Mouse (Mus musculus) embryonic facial prominence, embryonic 12.5 days (tissue): ENCODE data around the gene Psmd1. TPM values are rescaled to one million over a fixed set of nuclear protein-coding genes. Genes with fewer than 3 reads are reported as not detected.

Experiments used
- ATAC-seq: fragments of 200-750 bp; cut with Nextera tagmentation; 2 replicates; pipeline ENCODE4 v1.8.0; 2017; ENCODE audit not compliant: insufficient number of reproducible peaks, insufficient read depth, low FRiP score, low TSS enrichment
- H3K27ac ChIP-seq: fragments of 300-500 bp; sonication (generic); 2 replicates; pipeline ENCODE4 v1.5.1; 2016; ENCODE audit warnings: mild to moderate bottlenecking
- H3K27me3 ChIP-seq: fragments of 300-500 bp; sonication (generic); 2 replicates; pipeline ENCODE4 v1.6.1; 2016; ENCODE audit warnings: mild to moderate bottlenecking, moderate library complexity
- H3K36me3 ChIP-seq: fragments of 300-500 bp; sonication (generic); 2 replicates; pipeline ENCODE4 v1.6.1; 2016; ENCODE audit warnings: mild to moderate bottlenecking
- H3K4me1 ChIP-seq: fragments of 300-500 bp; sonication (generic); 2 replicates; pipeline ENCODE4 v1.6.1; 2016
- H3K4me2 ChIP-seq: fragments of 300-500 bp; sonication (generic); replicated peaks from 2 replicates; pipeline ENCODE4 v1.6.1; 2016; ENCODE audit warnings: mild to moderate bottlenecking, moderate library complexity
- H3K4me3 ChIP-seq: fragments of 300-500 bp; sonication (generic); 2 replicates; pipeline ENCODE4 v1.5.1; 2016; ENCODE audit warnings: mild to moderate bottlenecking
- H3K9ac ChIP-seq: fragments of 300-500 bp; sonication (generic); 2 replicates; pipeline ENCODE4 v1.6.1; 2016; ENCODE audit warnings: mild to moderate bottlenecking, moderate library complexity
- H3K9me3 ChIP-seq: fragments of 300-500 bp; sonication (generic); 2 replicates; pipeline ENCODE4 v1.6.1; 2016; ENCODE audit warnings: mild to moderate bottlenecking, moderate library complexity
- WGBS: fragments of 180-500 bp; shearing (Covaris S2); methylation state at CpG from one replicate; pipeline ENCODE4 v1.1.7; 2016; 5-methylcytosine and 5-hydroxymethylcytosine counted together
- polyA plus RNA-seq: library from polyadenylated mRNA; unstranded; fragments of >200 nt; fragmentation: Nextera tagmentation; extraction: Ambion mirVana; gene quantifications from 2 replicates; pipeline ENCODE4 v1.2.1, GENCODE M21; 2016

Psmd1 gene
- polyA plus RNA-seq, 1 experiment from 2014 or later, result 193 TPM

GRCm38 (mm10) chr1:86094413-86094812 lies 30.2 kb downstream of the Psmd1 start:
- H3K36me3 ChIP-seq, result peaks cover 59% of the 10 kb centered on the region
- no peak for ATAC-seq
- WGBS, result 87% methylated on average over 7 of the region's 7 CpGs

GRCm38 (mm10) chr1:86105054-86105453 lies 40.9 kb downstream of the Psmd1 start:
- Histone ChIP-seq H3K36me3 (peaks cover 13% of the 10 kb centered on the region; the same call in 1 of the 2 replicates), H3K27ac (no peak overlapping the region), H3K9me3 (no peaks in the 10 kb centered on the region), H3K4me3 (no peak overlapping the region), H3K4me1 (no peaks in the 10 kb centered on the region), H3K4me2 (no peak overlapping the region), H3K9ac (no peak overlapping the region), H3K27me3 (no peaks in the 10 kb centered on the region)
- ATAC-seq, result no peak
- 96% methylated on average over 1 of the region's 1 CpGs for WGBS

More at GRCm38 (mm10) chr1:86094413-86094812, 30.2 kb downstream of the Psmd1 start:
- no peaks in the 10 kb centered on the region for H3K9me3 ChIP-seq
- H3K27me3 ChIP-seq, result no peaks in the 10 kb centered on the region
- H3K9ac ChIP-seq, result no peak overlapping the region
- H3K4me3 ChIP-seq, result no peak overlapping the region
- H3K4me1 ChIP-seq, result no peaks in the 10 kb centered on the region
- no peak overlapping the region for H3K4me2 ChIP-seq
- H3K27ac ChIP-seq, result no peak overlapping the region

- H3K27me3 ChIP-seq, result no peaks in the 10 kb centered on the region
- H3K4me1 ChIP-seq, result no peaks in the 10 kb centered on the region
- H3K9me3 ChIP-seq, result no peaks in the 10 kb centered on the region
- no peak within 1 kb of the TSS for H3K4me2 ChIP-seq
- no peak for ATAC-seq
- H3K36me3 ChIP-seq, result peaks cover 9% of the 10 kb centered on the region; the same call in 1 of the 2 replicates
- H3K9ac ChIP-seq, result no peak within 1 kb of the TSS
- no peak within 1 kb of the TSS for H3K27ac ChIP-seq
- WGBS, result 73% methylated on average over 6 of the region's 6 CpGs
- no peak within 1 kb of the TSS for H3K4me3 ChIP-seq
Observed at GRCm38 (mm10) chr1:86111779-86112178, 47.6 kb downstream of the Psmd1 start, which contains the start of gene Htr2b. Gene Htr2b, minus strand, starts transcription at chr1:86111970.

- H3K9ac ChIP-seq, result no peak overlapping the region
- no peaks in the 10 kb centered on the region for H3K9me3 ChIP-seq
- ATAC-seq, result no peak
- no peak overlapping the region for H3K27ac ChIP-seq
- H3K36me3 ChIP-seq, result peaks cover 28% of the 10 kb centered on the region
- no peak overlapping the region for H3K4me2 ChIP-seq
- WGBS, result 89% methylated on average over 3 of the region's 3 CpGs
- H3K4me3 ChIP-seq, result no peak overlapping the region
- no peaks in the 10 kb centered on the region for H3K4me1 ChIP-seq
- no peaks in the 10 kb centered on the region for H3K27me3 ChIP-seq
Observed at GRCm38 (mm10) chr1:86114141-86114540, 50.0 kb downstream of the Psmd1 start.

GRCm38 (mm10) chr1:86119549-86119948 lies 55.4 kb downstream of the Psmd1 start:
- H3K36me3 ChIP-seq, result peaks cover 48% of the 10 kb centered on the region

GRCm38 (mm10) chr1:86126036-86126435 lies 61.8 kb downstream of the Psmd1 start:
- Histone ChIP-seq H3K36me3 (peaks cover 60% of the 10 kb centered on the region), H3K9ac (no peak overlapping the region), H3K4me3 (no peak overlapping the region), H3K4me1 (no peaks in the 10 kb centered on the region), H3K27me3 (no peaks in the 10 kb centered on the region), H3K9me3 (no peaks in the 10 kb centered on the region), H3K27ac (no peak overlapping the region), H3K4me2 (no peak overlapping the region)
- WGBS, result 94% methylated on average over 2 of the region's 2 CpGs
- ATAC-seq, result no peak

More at GRCm38 (mm10) chr1:86119549-86119948, 55.4 kb downstream of the Psmd1 start:
- no peaks in the 10 kb centered on the region for H3K4me1 ChIP-seq
- 89% methylated on average over 4 of the region's 4 CpGs for WGBS
- no peak overlapping the region for H3K9ac ChIP-seq
- no peaks in the 10 kb centered on the region for H3K27me3 ChIP-seq
- H3K4me2 ChIP-seq, result no peak overlapping the region
- no peak for ATAC-seq
- H3K27ac ChIP-seq, result no peak overlapping the region
- no peaks in the 10 kb centered on the region for H3K9me3 ChIP-seq
- H3K4me3 ChIP-seq, result no peak overlapping the region

- H3K27me3 ChIP-seq, result no peaks in the 10 kb centered on the region
- peaks cover 77% of the 10 kb centered on the region for H3K36me3 ChIP-seq
- no peaks in the 10 kb centered on the region for H3K9me3 ChIP-seq
- no peak within 1 kb of the TSS for H3K4me3 ChIP-seq
- no peak within 1 kb of the TSS for H3K9ac ChIP-seq
- 94% methylated on average over 4 of the region's 4 CpGs for WGBS
- ATAC-seq, result no peak
- H3K27ac ChIP-seq, result no peak within 1 kb of the TSS
- H3K4me2 ChIP-seq, result no peak within 1 kb of the TSS
- no peaks in the 10 kb centered on the region for H3K4me1 ChIP-seq
Observed at GRCm38 (mm10) chr1:86133337-86133736, 69.2 kb downstream of the Psmd1 start, which contains the start of gene Gm21972. Gene Gm21972, plus strand, starts transcription at chr1:86133637.

GRCm38 (mm10) chr1:86135315-86135714 lies 71.1 kb downstream of the Psmd1 start:
- H3K36me3 ChIP-seq, result peaks cover 75% of the 10 kb centered on the region
- no peak overlapping the region for H3K4me2 ChIP-seq
- H3K9me3 ChIP-seq, result no peaks in the 10 kb centered on the region
- H3K4me1 ChIP-seq, result no peaks in the 10 kb centered on the region
- no peaks in the 10 kb centered on the region for H3K27me3 ChIP-seq
- 90% methylated on average over 6 of the region's 6 CpGs for WGBS
- no peak for ATAC-seq
- no peak overlapping the region for H3K27ac ChIP-seq
- H3K4me3 ChIP-seq, result no peak overlapping the region
- H3K9ac ChIP-seq, result no peak overlapping the region

GRCm38 (mm10) chr1:86141081-86141480 lies 76.9 kb downstream of the Psmd1 start:
- H3K4me2 ChIP-seq, result no peak overlapping the region
- H3K27me3 ChIP-seq, result no peaks in the 10 kb centered on the region
- no peaks in the 10 kb centered on the region for H3K9me3 ChIP-seq
- no peak overlapping the region for H3K4me3 ChIP-seq
- H3K27ac ChIP-seq, result no peak overlapping the region
- WGBS, result 87% methylated on average over 3 of the region's 3 CpGs
- H3K9ac ChIP-seq, result no peak overlapping the region
- ATAC-seq, result no peak
- no peaks in the 10 kb centered on the region for H3K4me1 ChIP-seq
- peaks cover 39% of the 10 kb centered on the region for H3K36me3 ChIP-seq

- no peaks in the 10 kb centered on the region for H3K4me1 ChIP-seq
- 86% methylated on average over 4 of the region's 4 CpGs for WGBS
- H3K36me3 ChIP-seq, result peaks cover 22% of the 10 kb centered on the region
- H3K4me2 ChIP-seq, result no peak overlapping the region
- H3K27ac ChIP-seq, result no peak overlapping the region
- H3K9ac ChIP-seq, result no peak overlapping the region
- no peaks in the 10 kb centered on the region for H3K27me3 ChIP-seq
- no peaks in the 10 kb centered on the region for H3K9me3 ChIP-seq
- ATAC-seq, result no peak
- no peak overlapping the region for H3K4me3 ChIP-seq
Observed at GRCm38 (mm10) chr1:86143165-86143564, 79.0 kb downstream of the Psmd1 start.

- peaks cover 12% of the 10 kb centered on the region for H3K36me3 ChIP-seq
- no peaks in the 10 kb centered on the region for H3K27me3 ChIP-seq
- no peak overlapping the region for H3K4me2 ChIP-seq
- H3K4me3 ChIP-seq, result no peak overlapping the region
- WGBS, result 78% methylated on average over 21 of the region's 21 CpGs
- H3K9me3 ChIP-seq, result no peaks in the 10 kb centered on the region
- H3K4me1 ChIP-seq, result no peaks in the 10 kb centered on the region
- no peak overlapping the region for H3K9ac ChIP-seq
- H3K27ac ChIP-seq, result no peak overlapping the region
- no peak for ATAC-seq
Observed at GRCm38 (mm10) chr1:86144001-86144944, 80.1 kb downstream of the Psmd1 start.

- Histone ChIP-seq H3K9ac (no peak overlapping the region), H3K36me3 (no peaks in the 10 kb centered on the region; the same call in 1 of the 2 replicates), H3K4me2 (no peak overlapping the region), H3K27ac (no peak overlapping the region), H3K9me3 (no peaks in the 10 kb centered on the region), H3K4me1 (no peaks in the 10 kb centered on the region), H3K27me3 (no peaks in the 10 kb centered on the region), H3K4me3 (no peak overlapping the region)
- WGBS, result 86% methylated on average over 5 of the region's 5 CpGs
- ATAC-seq, result no peak
Observed at GRCm38 (mm10) chr1:86146293-86146692, 82.1 kb downstream of the Psmd1 start.
